Mouse (Mus musculus) ES-Bruce4 (cell line): ENCODE measurements around the gene Trpm8.

Source experiments
- CTCF ChIP-seq: IDR thresholded peaks from one replicate; pipeline ENCODE4 v1.8.1; 2011; ENCODE audit warnings: low read depth, low read length
- EP300 ChIP-seq: IDR thresholded peaks from 2 replicates; pipeline ENCODE4 v1.6.1; 2011; ENCODE audit warnings: low read depth, low read length; ENCODE audit not compliant: insufficient read depth
- POLR2A ChIP-seq: IDR thresholded peaks from one replicate; pipeline ENCODE4 v1.8.1; 2011; ENCODE audit warnings: low read length; ENCODE audit not compliant: insufficient read depth

DNA sequence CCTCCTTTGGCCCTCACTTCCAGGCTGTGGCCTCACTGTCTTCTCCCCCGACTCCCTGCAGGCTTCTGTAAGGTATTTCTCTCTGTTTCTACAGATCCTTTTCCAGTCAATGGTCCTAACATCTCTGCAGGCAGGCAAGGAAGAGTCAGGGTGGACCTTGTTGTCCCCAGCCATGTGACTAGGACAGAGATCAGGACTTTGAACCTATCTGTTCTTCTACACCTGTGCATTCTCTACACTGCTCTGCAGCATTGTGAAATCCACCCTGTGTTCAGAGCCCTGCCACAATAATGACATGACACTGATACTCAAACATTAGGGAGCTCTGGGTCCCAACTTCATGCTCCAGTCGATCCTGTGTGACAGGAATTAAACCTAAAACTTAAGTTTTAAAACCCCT, 141.5 kb downstream of the Trpm8 start:
- TF ChIP-seq CTCF (no peak), POLR2A (no peak), EP300 (no peak)
